Mouse (Mus musculus): ENCODE data around the gene Gm21149.
"Not testable (repeated sequence)": the region's sequence is repeated elsewhere in the genome, so short reads cannot be mapped to it uniquely, and the experiment has no call there.

Gm21149 gene

DNA sequence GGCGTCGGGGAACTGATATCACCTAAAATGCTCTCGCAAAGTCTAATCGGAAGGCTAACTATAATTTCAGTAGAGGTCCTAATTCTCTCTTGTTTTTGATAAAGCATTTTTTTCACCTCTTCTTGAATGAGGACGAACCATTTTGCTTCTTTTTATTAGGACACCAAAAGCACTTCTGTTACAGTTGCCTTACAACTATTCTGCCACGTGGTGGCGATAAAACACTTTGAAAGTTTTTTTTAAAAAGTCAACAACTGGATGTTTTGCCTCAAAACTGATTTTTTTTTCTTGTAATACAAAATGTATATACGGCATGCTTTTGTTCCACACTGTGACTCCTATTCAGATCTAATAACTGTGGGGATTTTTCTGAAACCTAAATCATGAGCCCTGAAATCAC lies 14.7 kb downstream of the Gm21149 start:
- DNase-seq (ENCODE audit: low spot score) = not testable (repeated sequence)

DNA sequence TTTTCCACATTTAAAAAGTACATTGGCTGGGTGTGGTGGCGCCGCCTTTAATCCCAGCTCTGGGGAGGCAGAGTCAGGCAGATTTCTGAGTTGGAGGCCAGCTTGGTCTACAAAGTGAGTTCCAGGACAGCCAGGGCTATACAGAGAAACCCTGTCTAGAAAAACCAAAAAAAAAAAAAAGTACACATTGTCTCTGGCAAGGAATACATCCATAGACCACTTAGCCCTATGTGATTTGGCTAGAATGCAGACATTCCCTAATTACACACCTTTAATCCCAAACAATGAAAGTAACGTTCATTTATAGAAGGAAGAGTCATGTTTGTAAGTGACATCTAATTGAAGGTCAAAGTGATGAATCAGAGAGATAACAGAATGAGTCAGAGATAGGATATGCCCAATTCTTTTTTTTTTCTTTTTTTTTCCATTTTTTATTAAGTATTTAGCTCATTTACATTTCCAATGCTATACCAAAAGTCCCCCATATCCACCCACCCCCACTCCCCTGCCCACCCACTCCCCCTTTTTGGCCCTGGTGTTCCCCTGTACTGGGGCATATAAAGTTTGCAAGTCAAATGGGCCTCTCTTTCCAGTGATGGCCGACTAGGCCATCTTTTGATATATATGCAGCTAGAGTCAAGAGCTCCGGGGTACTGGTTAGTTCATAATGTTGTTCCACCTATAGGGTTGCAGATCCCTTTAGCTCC lies 18.3 kb downstream of the Gm21149 start:
- not testable (repeated sequence) for DNase-seq (ENCODE audit: low spot score)
